ENCODE assay signal across 29 mouse cellular contexts in genomic region chr3:119911532-119911931, GRCm38 (mm10).
A peak's percentile ranks its signal among the peaks of the same experiment; 100 is the strongest.
DNase-seq lines count a peak whose midpoint lies in the region; ATAC-seq lines count a peak whose summit lies in the region.
"Had no signal": no experiment of that assay in that cellular context is flagged by ENCODE, and none has a peak within 500 bp of the region (broad histone marks: within the 10 kb centered on the region; RNA-seq: fewer than 3 reads in every experiment).

No protein-coding gene starts in this region.

- H3K4me1 ChIP-seq in kidney, embryonic 15.5 days, result 0 out of 2 replicates have a peak, but pooled peaks cover 4% of the 10 kb centered on the region
- no peaks in the 10 kb centered on the region for H3K4me1 ChIP-seq in lung, embryonic 15.5 days
- no peaks in the 10 kb centered on the region for H3K4me1 ChIP-seq in embryonic facial prominence, embryonic 10.5 days
- H3K4me1 ChIP-seq in limb, embryonic 13.5 days, result peaks cover 8% of the 10 kb centered on the region; the same call in 1 of the 2 replicates
- no peaks in the 10 kb centered on the region for H3K4me1 ChIP-seq in hindbrain, embryonic 12.5 days
- H3K4me1 ChIP-seq: forebrain, embryonic 13.5 days; heart, embryonic 10.5 days; hindbrain, embryonic 13.5 days; midbrain, embryonic 15.5 days; neural tube, embryonic 12.5 days had no signal

- no peaks in the 10 kb centered on the region for H3K9me3 ChIP-seq in kidney, embryonic 15.5 days (replicated peaks)
- no peaks in the 10 kb centered on the region for H3K9me3 ChIP-seq in lung, embryonic 15.5 days
- no peaks in the 10 kb centered on the region for H3K9me3 ChIP-seq in embryonic facial prominence, embryonic 10.5 days
- no peaks in the 10 kb centered on the region for H3K9me3 ChIP-seq in limb, embryonic 13.5 days
- H3K9me3 ChIP-seq in hindbrain, embryonic 12.5 days (replicated peaks), result no peaks in the 10 kb centered on the region
- H3K9me3 ChIP-seq: forebrain, embryonic 13.5 days; heart, embryonic 10.5 days; hindbrain, embryonic 13.5 days; midbrain, embryonic 15.5 days; neural tube, embryonic 12.5 days had no signal

- WGBS in kidney, embryonic 15.5 days, result 25% methylated on average over 8 of the region's 8 CpGs
- 30% methylated on average over 7 of the region's 8 CpGs for WGBS in lung, embryonic 15.5 days
- 48% methylated on average over 8 of the region's 8 CpGs for WGBS in embryonic facial prominence, embryonic 10.5 days
- WGBS in limb, embryonic 13.5 days, result 6% methylated on average over 8 of the region's 8 CpGs
- WGBS in hindbrain, embryonic 12.5 days, result 43% methylated on average over 7 of the region's 8 CpGs

- no peaks in the 10 kb centered on the region for H3K27me3 ChIP-seq in kidney, embryonic 15.5 days
- no peaks in the 10 kb centered on the region for H3K27me3 ChIP-seq in lung, embryonic 15.5 days
- H3K27me3 ChIP-seq in embryonic facial prominence, embryonic 10.5 days (replicated peaks; ENCODE audit: low read depth, poor library complexity, severe bottlenecking), result no peaks in the 10 kb centered on the region
- H3K27me3 ChIP-seq in limb, embryonic 13.5 days, result no peaks in the 10 kb centered on the region
- H3K27me3 ChIP-seq in hindbrain, embryonic 12.5 days, result no peaks in the 10 kb centered on the region
- H3K27me3 ChIP-seq: forebrain, embryonic 13.5 days; hindbrain, embryonic 13.5 days; midbrain, embryonic 15.5 days; neural tube, embryonic 12.5 days; Patski had no signal

- H3K4me3 ChIP-seq in kidney, embryonic 15.5 days (replicated peaks), result 0 out of 2 replicates have a peak overlapping the region, but pooled peaks have one; percentile 1
- H3K4me3 ChIP-seq in lung, embryonic 15.5 days, result no peak overlapping the region
- no peak overlapping the region for H3K4me3 ChIP-seq in embryonic facial prominence, embryonic 10.5 days
- H3K4me3 ChIP-seq in limb, embryonic 13.5 days, result no peak overlapping the region
- no peak overlapping the region for H3K4me3 ChIP-seq in hindbrain, embryonic 12.5 days
- H3K4me3 ChIP-seq: forebrain, embryonic 13.5 days; heart, embryonic 10.5 days; hindbrain, embryonic 13.5 days; midbrain, embryonic 15.5 days; neural tube, embryonic 12.5 days had no signal

- no peak; the same call in 1 of the 2 replicates for ATAC-seq in kidney, embryonic 15.5 days (replicated peaks; ENCODE audit: low FRiP score)
- ATAC-seq in lung, embryonic 15.5 days (ENCODE audit: borderline replicate concordance, extremely low read depth, low FRiP score, low TSS enrichment), result peak; percentile 59; the same call in 1 of the 2 replicates
- peak; percentile 70 for ATAC-seq in limb, embryonic 13.5 days (ENCODE audit: low FRiP score, low read depth)
- ATAC-seq in hindbrain, embryonic 12.5 days (ENCODE audit: low FRiP score), result no peak
- ATAC-seq: forebrain, embryonic 13.5 days; intestine, embryonic 16.5 days; midbrain, embryonic 15.5 days; Patski had no signal

- no peaks in the 10 kb centered on the region for H3K36me3 ChIP-seq in kidney, embryonic 15.5 days
- no peaks in the 10 kb centered on the region for H3K36me3 ChIP-seq in lung, embryonic 15.5 days
- no peaks in the 10 kb centered on the region for H3K36me3 ChIP-seq in embryonic facial prominence, embryonic 10.5 days (replicated peaks)
- H3K36me3 ChIP-seq in limb, embryonic 13.5 days, result no peaks in the 10 kb centered on the region
- H3K36me3 ChIP-seq in hindbrain, embryonic 12.5 days, result no peaks in the 10 kb centered on the region
- H3K36me3 ChIP-seq: heart, embryonic 10.5 days; hindbrain, embryonic 13.5 days; midbrain, embryonic 15.5 days; neural tube, embryonic 12.5 days had no signal

- no peak overlapping the region for H3K9ac ChIP-seq in kidney, embryonic 15.5 days
- no peak overlapping the region for H3K9ac ChIP-seq in lung, embryonic 15.5 days
- H3K9ac ChIP-seq in limb, embryonic 13.5 days, result no peak overlapping the region
- no peak overlapping the region for H3K9ac ChIP-seq in hindbrain, embryonic 12.5 days
- H3K9ac ChIP-seq: forebrain, embryonic 13.5 days; hindbrain, embryonic 13.5 days; midbrain, embryonic 15.5 days; neural tube, embryonic 12.5 days had no signal

- H3K27ac ChIP-seq in kidney, embryonic 15.5 days, result no peak overlapping the region
- no peak overlapping the region for H3K27ac ChIP-seq in lung, embryonic 15.5 days
- H3K27ac ChIP-seq in embryonic facial prominence, embryonic 10.5 days (replicated peaks), result no peak overlapping the region
- H3K27ac ChIP-seq in limb, embryonic 13.5 days, result no peak overlapping the region
- no peak overlapping the region for H3K27ac ChIP-seq in hindbrain, embryonic 12.5 days
- H3K27ac ChIP-seq: forebrain, embryonic 13.5 days; heart, embryonic 10.5 days; hindbrain, embryonic 13.5 days; macrophage; midbrain, embryonic 15.5 days; neural tube, embryonic 12.5 days; stomach, postnatal 0 days had no signal

- DNase-seq in kidney, adult 8-10 months, result no peak
- DNase-seq in lung, postnatal 14 days, result no peak
- peak; percentile 32 for DNase-seq in embryonic facial prominence, embryonic 10.5 days (ENCODE audit: low spot score)
- no peak for DNase-seq in frontal cortex, postnatal 25 days (ENCODE audit: low spot score in 2 of 2)
- DNase-seq: adrenal gland, postnatal 10 days; cerebellum, adult 11 months; cerebellum, adult 9-10 months; cerebellum, postnatal 36 days; gastrocnemius, postnatal 25 days; heart, adult 11 months; heart, postnatal 36 days; kidney, postnatal 10 days; right cerebral cortex, adult 18-20 months; right cerebral cortex, postnatal 4 days; thymus, adult 18-20 months; thymus, postnatal 25 days had no signal

- peak overlapping the region; percentile 35 for H3K4me2 ChIP-seq in kidney, embryonic 15.5 days
- peak overlapping the region; percentile 26; the same call in 1 of the 2 replicates for H3K4me2 ChIP-seq in lung, embryonic 15.5 days
- peak overlapping the region; percentile 38 for H3K4me2 ChIP-seq in limb, embryonic 13.5 days (replicated peaks)
- H3K4me2 ChIP-seq in hindbrain, embryonic 12.5 days (replicated peaks), result no peak overlapping the region
- H3K4me2 ChIP-seq: forebrain, embryonic 13.5 days; hindbrain, embryonic 13.5 days; midbrain, embryonic 15.5 days; neural tube, embryonic 12.5 days had no signal

Comparison
In these comparisons a context has a peak if more than half of its experiments do, and no peak if none do; other contexts are left out.
1. ATAC-seq: peak in lung, embryonic 15.5 days (single experiment) and limb, embryonic 13.5 days (single experiment); none in kidney, embryonic 15.5 days (single experiment) and hindbrain, embryonic 12.5 days (single experiment).